Mouse (Mus musculus): ENCODE results near the gene Dpf3. TPM values are rescaled to one million over a fixed set of nuclear protein-coding genes. Genes with fewer than 3 reads are reported as not detected.

Gene Dpf3
- polyA plus RNA-seq, 1 experiment = 26.0 TPM

DNA sequence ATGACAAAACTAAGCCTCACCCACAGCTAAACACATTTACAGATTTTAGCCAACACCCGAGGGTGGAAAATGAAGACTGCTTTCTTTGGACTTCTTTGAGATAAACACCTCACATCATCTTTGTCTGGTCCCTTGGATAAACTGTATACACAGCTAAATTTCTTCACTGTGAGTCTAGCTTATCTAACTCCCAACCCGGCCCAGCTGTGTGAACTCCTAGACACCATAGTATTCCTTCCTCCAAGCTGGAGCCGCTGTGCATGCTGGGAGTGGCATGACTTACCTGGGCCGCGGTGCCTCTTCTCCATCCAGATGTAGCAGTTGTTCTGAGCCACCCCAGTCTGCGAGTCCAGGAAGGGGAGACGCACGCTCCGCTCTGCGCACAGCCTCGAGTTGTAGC lies 117.3 kb downstream of the Dpf3 start:
- Histone ChIP-seq H3K27me3 (ENCODE audit: control insufficient read depth, insufficient read depth, low read length) (no peaks in the 10 kb centered on the region), H3K4me3 (ENCODE audit: control insufficient read depth, low read depth, low read length) (no peak overlapping the region), H3K36me3 (ENCODE audit: control insufficient read depth, insufficient read depth, low read length) (no peaks in the 10 kb centered on the region), H3K4me1 (ENCODE audit: control insufficient read depth, insufficient read depth, low read length) (peaks cover 3% of the 10 kb centered on the region; the same call in 1 of the 2 replicates), H3K27ac (ENCODE audit: control insufficient read depth, insufficient read depth, low read depth, low read length) (no peak overlapping the region)
- no peak for TF ChIP-seq CTCF (IDR thresholded peaks at IDR 0.05; ENCODE audit: control insufficient read depth, insufficient read depth, insufficient replicate concordance, low read depth, low read length)
- no peak for TF ChIP-seq POLR2A (IDR thresholded peaks at IDR 0.05; ENCODE audit: control insufficient read depth, low read depth, low read length)

DNA sequence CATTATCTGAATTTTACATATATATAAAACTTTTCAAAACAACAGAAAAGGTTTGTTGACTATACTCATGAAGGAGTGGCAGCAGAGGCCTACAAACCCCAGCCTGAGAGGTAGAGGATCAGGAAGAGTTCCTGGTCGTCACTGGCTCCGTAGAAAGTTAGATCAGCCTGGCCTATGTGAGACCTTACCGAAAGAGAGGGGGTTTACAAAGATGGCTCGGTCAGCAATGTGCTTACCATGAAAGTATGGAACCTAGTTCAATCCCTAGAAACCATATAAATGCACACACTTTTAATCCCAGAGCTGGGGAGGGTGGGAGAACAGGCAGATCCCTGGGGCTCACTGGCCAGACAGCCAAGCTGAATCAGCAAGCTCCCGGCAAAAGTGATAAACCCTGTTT lies 118.1 kb downstream of the Dpf3 start:
- no peaks in the 10 kb centered on the region for H3K36me3 ChIP-seq (ENCODE audit: control insufficient read depth, insufficient read depth, low read length)
- peaks cover 3% of the 10 kb centered on the region; the same call in 1 of the 2 replicates for H3K4me1 ChIP-seq (ENCODE audit: control insufficient read depth, insufficient read depth, low read length)
- no peaks in the 10 kb centered on the region for H3K27me3 ChIP-seq (ENCODE audit: control insufficient read depth, insufficient read depth, low read length)
- TF ChIP-seq CTCF (IDR thresholded peaks at IDR 0.05; ENCODE audit: control insufficient read depth, insufficient read depth, insufficient replicate concordance, low read depth, low read length) = no peak
- TF ChIP-seq POLR2A (IDR thresholded peaks at IDR 0.05; ENCODE audit: control insufficient read depth, low read depth, low read length) = no peak
- no peak overlapping the region for H3K27ac ChIP-seq (ENCODE audit: control insufficient read depth, insufficient read depth, low read depth, low read length)
- H3K4me3 ChIP-seq (ENCODE audit: control insufficient read depth, low read depth, low read length) = no peak overlapping the region

DNA sequence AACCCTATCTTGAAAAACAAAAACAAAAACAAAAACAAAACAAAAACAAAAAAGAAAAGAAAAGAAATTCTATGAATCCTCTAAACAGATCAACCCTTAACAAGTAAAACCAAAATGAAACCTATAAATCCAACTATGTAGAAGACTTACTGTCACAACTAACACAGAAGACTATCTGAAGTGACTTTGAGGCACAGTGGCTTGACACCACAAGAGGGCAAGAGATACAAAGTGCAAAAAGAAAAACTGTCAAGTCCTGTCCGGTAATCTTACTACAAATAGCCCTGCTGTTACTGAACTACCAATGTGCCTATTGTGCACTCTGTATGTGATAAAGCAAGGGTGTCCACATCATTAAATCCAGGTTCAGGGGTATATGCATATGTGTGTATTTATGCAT lies 120.0 kb downstream of the Dpf3 start:
- Histone ChIP-seq H3K36me3 (ENCODE audit: control insufficient read depth, insufficient read depth, low read length) (no peaks in the 10 kb centered on the region), H3K27me3 (ENCODE audit: control insufficient read depth, insufficient read depth, low read length) (no peaks in the 10 kb centered on the region), H3K4me1 (ENCODE audit: control insufficient read depth, insufficient read depth, low read length) (peaks cover 3% of the 10 kb centered on the region; the same call in 1 of the 2 replicates), H3K4me3 (ENCODE audit: control insufficient read depth, low read depth, low read length) (no peak overlapping the region), H3K27ac (ENCODE audit: control insufficient read depth, insufficient read depth, low read depth, low read length) (no peak overlapping the region)
- no peak for TF ChIP-seq POLR2A (IDR thresholded peaks at IDR 0.05; ENCODE audit: control insufficient read depth, low read depth, low read length)
- TF ChIP-seq CTCF (IDR thresholded peaks at IDR 0.05; ENCODE audit: control insufficient read depth, insufficient read depth, insufficient replicate concordance, low read depth, low read length) = no peak

DNA sequence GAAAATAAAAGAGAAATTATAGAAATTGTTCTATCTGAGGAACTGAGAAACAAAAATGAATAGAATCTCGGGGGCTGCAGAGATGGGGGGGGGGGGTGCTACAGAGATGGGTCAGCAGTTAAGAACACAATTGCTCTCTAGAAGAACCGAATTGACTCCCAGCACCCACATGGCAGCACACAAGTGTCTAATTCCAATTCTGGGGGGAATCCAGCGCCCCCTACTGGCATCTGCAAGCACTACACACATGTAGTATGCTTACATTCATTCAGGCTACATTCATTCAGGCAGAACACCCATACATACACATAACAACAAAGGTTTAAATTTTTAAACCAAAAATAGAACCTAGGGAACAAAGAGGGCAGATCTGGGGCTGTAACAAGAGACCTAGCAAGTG lies 122.7 kb downstream of the Dpf3 start:
- no peaks in the 10 kb centered on the region for H3K27me3 ChIP-seq (ENCODE audit: control insufficient read depth, insufficient read depth, low read length)
- no peak overlapping the region for H3K4me3 ChIP-seq (ENCODE audit: control insufficient read depth, low read depth, low read length)
- no peak overlapping the region for H3K27ac ChIP-seq (ENCODE audit: control insufficient read depth, insufficient read depth, low read depth, low read length)
- TF ChIP-seq CTCF (IDR thresholded peaks at IDR 0.05; ENCODE audit: control insufficient read depth, insufficient read depth, insufficient replicate concordance, low read depth, low read length) = peak; percentile 27; the same call in 1 of the 2 replicates
- TF ChIP-seq POLR2A (IDR thresholded peaks at IDR 0.05; ENCODE audit: control insufficient read depth, low read depth, low read length) = no peak
- H3K36me3 ChIP-seq (ENCODE audit: control insufficient read depth, insufficient read depth, low read length) = no peaks in the 10 kb centered on the region
- H3K4me1 ChIP-seq (ENCODE audit: control insufficient read depth, insufficient read depth, low read length) = no peaks in the 10 kb centered on the region

DNA sequence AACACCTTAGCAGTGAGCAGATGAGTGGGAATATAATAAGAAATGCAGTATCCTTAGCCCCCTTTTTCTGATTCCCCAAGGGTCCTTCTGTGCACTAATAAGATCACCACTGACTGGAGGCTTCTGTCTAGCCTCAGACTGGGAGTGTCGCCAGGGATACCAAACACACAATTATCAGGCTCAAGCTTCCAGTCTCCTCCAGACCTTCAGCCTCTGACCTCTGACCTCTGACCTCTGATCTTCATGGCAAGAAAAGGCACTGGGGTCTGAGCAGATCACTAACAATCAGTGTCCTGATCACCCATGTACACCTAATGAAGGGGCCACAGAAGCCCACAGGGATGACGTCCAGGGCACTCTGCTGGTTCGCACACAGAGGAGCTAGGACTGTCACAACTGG lies 125.7 kb downstream of the Dpf3 start:
- H3K4me3 ChIP-seq (ENCODE audit: control insufficient read depth, low read depth, low read length) = no peak overlapping the region
- H3K4me1 ChIP-seq (ENCODE audit: control insufficient read depth, insufficient read depth, low read length) = no peaks in the 10 kb centered on the region
- no peak for TF ChIP-seq CTCF (IDR thresholded peaks at IDR 0.05; ENCODE audit: control insufficient read depth, insufficient read depth, insufficient replicate concordance, low read depth, low read length)
- no peak overlapping the region for H3K27ac ChIP-seq (ENCODE audit: control insufficient read depth, insufficient read depth, low read depth, low read length)
- H3K27me3 ChIP-seq (ENCODE audit: control insufficient read depth, insufficient read depth, low read length) = no peaks in the 10 kb centered on the region
- H3K36me3 ChIP-seq (ENCODE audit: control insufficient read depth, insufficient read depth, low read length) = no peaks in the 10 kb centered on the region

DNA sequence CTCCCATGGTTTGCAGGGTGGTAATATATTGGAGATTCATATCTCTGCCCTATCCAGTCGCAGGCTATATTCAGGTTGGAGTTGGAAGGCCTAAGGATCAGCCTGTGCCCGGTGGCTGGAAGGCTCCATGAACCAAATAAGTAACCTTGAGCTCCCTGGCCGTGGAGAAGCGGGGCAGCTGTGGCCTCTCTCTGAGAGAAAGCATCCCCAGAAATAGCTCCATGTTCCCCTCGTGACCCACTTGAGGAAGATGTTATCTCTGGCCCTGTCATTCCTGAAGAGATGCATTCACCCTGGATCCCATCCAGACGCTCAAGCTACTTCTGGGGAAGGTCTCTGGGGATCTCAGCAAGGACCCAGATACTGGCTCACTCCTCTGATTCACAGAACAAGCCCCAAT lies 134.9 kb downstream of the Dpf3 start:
- H3K36me3 ChIP-seq (ENCODE audit: control insufficient read depth, insufficient read depth, low read length) = no peaks in the 10 kb centered on the region
- no peak overlapping the region for H3K27ac ChIP-seq (ENCODE audit: control insufficient read depth, insufficient read depth, low read depth, low read length)
- H3K4me1 ChIP-seq (ENCODE audit: control insufficient read depth, insufficient read depth, low read length) = no peaks in the 10 kb centered on the region
- H3K4me3 ChIP-seq (ENCODE audit: control insufficient read depth, low read depth, low read length) = no peak overlapping the region
- H3K27me3 ChIP-seq (ENCODE audit: control insufficient read depth, insufficient read depth, low read length) = no peaks in the 10 kb centered on the region
- TF ChIP-seq POLR2A (IDR thresholded peaks at IDR 0.05; ENCODE audit: control insufficient read depth, low read depth, low read length) = no peak
- TF ChIP-seq CTCF (IDR thresholded peaks at IDR 0.05; ENCODE audit: control insufficient read depth, insufficient read depth, insufficient replicate concordance, low read depth, low read length) = no peak

DNA sequence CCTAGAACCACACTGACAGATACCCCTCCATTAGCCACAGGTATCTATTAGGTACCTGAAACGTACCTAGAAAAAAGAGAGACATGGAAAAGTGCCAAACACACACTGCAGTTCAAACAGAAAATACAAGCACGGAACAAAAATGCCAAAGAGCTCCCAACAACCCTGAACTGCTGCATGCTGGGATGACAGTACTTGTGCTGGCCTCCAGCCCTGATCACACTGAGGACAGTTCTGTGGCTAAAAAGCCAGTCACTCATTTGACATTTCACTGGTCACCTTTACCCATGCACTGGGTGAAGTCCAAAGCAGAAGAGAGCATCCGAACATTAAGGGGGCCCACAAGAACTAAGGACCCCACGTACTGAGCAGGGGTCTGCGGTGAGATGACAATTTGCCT lies 137.8 kb downstream of the Dpf3 start:
- Histone ChIP-seq H3K36me3 (ENCODE audit: control insufficient read depth, insufficient read depth, low read length) (no peaks in the 10 kb centered on the region), H3K4me1 (ENCODE audit: control insufficient read depth, insufficient read depth, low read length) (no peaks in the 10 kb centered on the region), H3K27me3 (ENCODE audit: control insufficient read depth, insufficient read depth, low read length) (no peaks in the 10 kb centered on the region), H3K4me3 (ENCODE audit: control insufficient read depth, low read depth, low read length) (no peak overlapping the region), H3K27ac (ENCODE audit: control insufficient read depth, insufficient read depth, low read depth, low read length) (no peak overlapping the region)
- TF ChIP-seq POLR2A (IDR thresholded peaks at IDR 0.05; ENCODE audit: control insufficient read depth, low read depth, low read length) (no peak), CTCF (IDR thresholded peaks at IDR 0.05; ENCODE audit: control insufficient read depth, insufficient read depth, insufficient replicate concordance, low read depth, low read length) (no peak)

DNA sequence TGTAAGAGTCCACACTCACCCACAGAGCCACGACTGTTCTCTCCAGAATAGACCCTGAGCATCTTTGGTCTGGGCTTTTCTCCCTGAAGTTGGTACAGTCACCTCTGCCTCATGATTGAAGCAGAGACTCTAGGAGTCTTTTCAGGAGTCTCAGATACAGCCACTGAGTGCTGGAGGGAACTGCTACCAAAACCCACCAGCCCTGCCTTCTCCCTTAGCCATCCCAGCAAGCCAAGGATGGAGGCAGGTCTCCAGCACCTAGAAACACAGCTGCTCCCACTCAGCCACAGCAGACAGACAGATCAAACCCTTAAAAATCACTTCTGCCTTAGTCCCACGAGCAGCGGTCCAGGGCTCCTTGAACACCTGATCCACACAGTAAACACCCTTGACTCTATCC lies 139.3 kb downstream of the Dpf3 start:
- TF ChIP-seq CTCF (IDR thresholded peaks at IDR 0.05; ENCODE audit: control insufficient read depth, insufficient read depth, insufficient replicate concordance, low read depth, low read length) = no peak
- TF ChIP-seq POLR2A (IDR thresholded peaks at IDR 0.05; ENCODE audit: control insufficient read depth, low read depth, low read length) = no peak
- Histone ChIP-seq H3K4me3 (ENCODE audit: control insufficient read depth, low read depth, low read length) (no peak overlapping the region), H3K4me1 (ENCODE audit: control insufficient read depth, insufficient read depth, low read length) (no peaks in the 10 kb centered on the region), H3K36me3 (ENCODE audit: control insufficient read depth, insufficient read depth, low read length) (no peaks in the 10 kb centered on the region), H3K27ac (ENCODE audit: control insufficient read depth, insufficient read depth, low read depth, low read length) (no peak overlapping the region), H3K27me3 (ENCODE audit: control insufficient read depth, insufficient read depth, low read length) (no peaks in the 10 kb centered on the region)

Data from testis, adult 2 months (tissue).